In genomic region chr13:3633131-3633530, GRCm38 (mm10) we compare ENCODE assay signal across 9 mouse cellular contexts. TPM values are rescaled to one million over a fixed set of nuclear protein-coding genes. Genes with fewer than 3 reads are reported as not detected.
A peak's percentile ranks its signal among the peaks of the same experiment; 100 is the strongest.
DNase-seq lines count a peak whose midpoint lies in the region; ATAC-seq lines count a peak whose summit lies in the region.
"Had no signal": no experiment of that assay in that cellular context is flagged by ENCODE, and none has a peak within 500 bp of the region (broad histone marks: within the 10 kb centered on the region; RNA-seq: fewer than 3 reads in every experiment).

No protein-coding gene starts in this region.

- no peaks in the 10 kb centered on the region for H3K9me3 ChIP-seq in forebrain, embryonic 15.5 days
- no peaks in the 10 kb centered on the region for H3K9me3 ChIP-seq in forebrain, embryonic 12.5 days
- H3K9me3 ChIP-seq in limb, embryonic 12.5 days: no peaks in the 10 kb centered on the region
- no peaks in the 10 kb centered on the region for H3K9me3 ChIP-seq in limb, embryonic 10.5 days (replicated peaks)
- no peaks in the 10 kb centered on the region for H3K9me3 ChIP-seq in hindbrain, embryonic 14.5 days (ENCODE audit: control insufficient read depth, low read length)
- H3K9me3 ChIP-seq in midbrain, embryonic 14.5 days (ENCODE audit: control insufficient read depth, low read length): no peaks in the 10 kb centered on the region

- H3K36me3 ChIP-seq in forebrain, embryonic 15.5 days: no peaks in the 10 kb centered on the region
- no peaks in the 10 kb centered on the region for H3K36me3 ChIP-seq in forebrain, embryonic 12.5 days (replicated peaks)
- H3K36me3 ChIP-seq in limb, embryonic 12.5 days: no peaks in the 10 kb centered on the region
- no peaks in the 10 kb centered on the region for H3K36me3 ChIP-seq in limb, embryonic 10.5 days
- no peaks in the 10 kb centered on the region for H3K36me3 ChIP-seq in hindbrain, embryonic 14.5 days (replicated peaks; ENCODE audit: control insufficient read depth, insufficient read depth)
- H3K36me3 ChIP-seq in midbrain, embryonic 14.5 days (ENCODE audit: control insufficient read depth, insufficient read depth, low read length): no peaks in the 10 kb centered on the region

- peaks cover 3% of the 10 kb centered on the region; the same call in 1 of the 2 replicates for H3K4me1 ChIP-seq in forebrain, embryonic 15.5 days
- no peaks in the 10 kb centered on the region for H3K4me1 ChIP-seq in forebrain, embryonic 12.5 days
- 0 out of 2 replicates have a peak, but pooled peaks cover 3% of the 10 kb centered on the region for H3K4me1 ChIP-seq in limb, embryonic 12.5 days (replicated peaks)
- 0 out of 2 replicates have a peak, but pooled peaks cover 5% of the 10 kb centered on the region for H3K4me1 ChIP-seq in limb, embryonic 10.5 days
- H3K4me1 ChIP-seq in hindbrain, embryonic 14.5 days (replicated peaks; ENCODE audit: control insufficient read depth, insufficient read depth, low read length): no peaks in the 10 kb centered on the region
- no peaks in the 10 kb centered on the region for H3K4me1 ChIP-seq in midbrain, embryonic 14.5 days (ENCODE audit: control insufficient read depth, insufficient read depth, low read length)

- ATAC-seq in forebrain, embryonic 15.5 days (replicated peaks): no peak
- ATAC-seq in forebrain, embryonic 12.5 days (ENCODE audit: low FRiP score): no peak
- no peak for ATAC-seq in limb, embryonic 12.5 days (ENCODE audit: insufficient number of reproducible peaks, insufficient read depth, low FRiP score, low TSS enrichment, low read depth)
- ATAC-seq in hindbrain, embryonic 14.5 days (ENCODE audit: low FRiP score): no peak
- ATAC-seq in midbrain, embryonic 14.5 days (ENCODE audit: low FRiP score, low TSS enrichment): no peak

- H3K27ac ChIP-seq in forebrain, embryonic 15.5 days (replicated peaks): no peak overlapping the region
- H3K27ac ChIP-seq in forebrain, embryonic 12.5 days: no peak overlapping the region
- H3K27ac ChIP-seq in limb, embryonic 12.5 days: no peak overlapping the region
- no peak overlapping the region for H3K27ac ChIP-seq in limb, embryonic 10.5 days
- no peak overlapping the region for H3K27ac ChIP-seq in hindbrain, embryonic 14.5 days
- no peak overlapping the region for H3K27ac ChIP-seq in midbrain, embryonic 14.5 days (replicated peaks; ENCODE audit: low read depth, low read length)
- H3K27ac ChIP-seq: heart, adult 2 months had no signal

- 0 out of 2 replicates have a peak overlapping the region, but pooled peaks have one; percentile 61 for H3K4me2 ChIP-seq in forebrain, embryonic 15.5 days (replicated peaks)
- H3K4me2 ChIP-seq in forebrain, embryonic 12.5 days: no peak overlapping the region
- H3K4me2 ChIP-seq in limb, embryonic 12.5 days: 0 out of 2 replicates have a peak overlapping the region, but pooled peaks have one; percentile 78
- H3K4me2 ChIP-seq in hindbrain, embryonic 14.5 days (replicated peaks): peak overlapping the region; percentile 60
- peak overlapping the region; percentile 76 for H3K4me2 ChIP-seq in midbrain, embryonic 14.5 days (ENCODE audit: low read length)

- H3K9ac ChIP-seq in forebrain, embryonic 15.5 days (replicated peaks): no peak overlapping the region
- H3K9ac ChIP-seq in forebrain, embryonic 12.5 days: no peak overlapping the region
- H3K9ac ChIP-seq in limb, embryonic 12.5 days (replicated peaks): no peak overlapping the region
- no peak overlapping the region for H3K9ac ChIP-seq in hindbrain, embryonic 14.5 days
- H3K9ac ChIP-seq in midbrain, embryonic 14.5 days (replicated peaks; ENCODE audit: low read length): no peak overlapping the region

- H3K27me3 ChIP-seq in forebrain, embryonic 15.5 days: peaks cover 3% of the 10 kb centered on the region; the same call in 1 of the 2 replicates
- H3K27me3 ChIP-seq in forebrain, embryonic 12.5 days: 0 out of 2 replicates have a peak, but pooled peaks cover 3% of the 10 kb centered on the region
- no peaks in the 10 kb centered on the region for H3K27me3 ChIP-seq in limb, embryonic 12.5 days
- 0 out of 2 replicates have a peak, but pooled peaks cover 3% of the 10 kb centered on the region for H3K27me3 ChIP-seq in limb, embryonic 10.5 days (ENCODE audit: low read depth, poor library complexity, severe bottlenecking)
- H3K27me3 ChIP-seq in hindbrain, embryonic 14.5 days (ENCODE audit: control insufficient read depth, insufficient read depth, low read length): peaks cover 8% of the 10 kb centered on the region; the same call in 1 of the 2 replicates
- 0 out of 2 replicates have a peak, but pooled peaks cover 4% of the 10 kb centered on the region for H3K27me3 ChIP-seq in midbrain, embryonic 14.5 days (ENCODE audit: control insufficient read depth, insufficient read depth, low read length)

- 42% methylated on average over 6 of the region's 6 CpGs for WGBS in forebrain, embryonic 15.5 days
- 41% methylated on average over 6 of the region's 6 CpGs for WGBS in forebrain, embryonic 12.5 days
- WGBS in limb, embryonic 12.5 days: 42% methylated on average over 6 of the region's 6 CpGs
- WGBS in limb, embryonic 10.5 days: 44% methylated on average over 6 of the region's 6 CpGs
- 46% methylated on average over 6 of the region's 6 CpGs for WGBS in hindbrain, embryonic 14.5 days
- WGBS in midbrain, embryonic 14.5 days: 45% methylated on average over 6 of the region's 6 CpGs

- DNase-seq in limb, embryonic 10.5 days (ENCODE audit: low spot score): no peak
- no peak for DNase-seq in hindbrain, embryonic 14.5 days (ENCODE audit: low spot score)
- DNase-seq in midbrain, embryonic 14.5 days: no peak
- DNase-seq in frontal cortex, postnatal 10 days (ENCODE audit: low spot score in 2 of 2): no peak
- DNase-seq in left cerebral cortex, adult 18-20 months (ENCODE audit: low spot score in 2 of 2): no peak

- H3K4me3 ChIP-seq in forebrain, embryonic 15.5 days: no peak overlapping the region
- H3K4me3 ChIP-seq in forebrain, embryonic 12.5 days (replicated peaks): no peak overlapping the region
- H3K4me3 ChIP-seq in limb, embryonic 12.5 days (replicated peaks): no peak overlapping the region
- H3K4me3 ChIP-seq in limb, embryonic 10.5 days: no peak overlapping the region
- no peak overlapping the region for H3K4me3 ChIP-seq in hindbrain, embryonic 14.5 days (replicated peaks; ENCODE audit: low read length)
- H3K4me3 ChIP-seq in midbrain, embryonic 14.5 days (replicated peaks; ENCODE audit: low read depth, low read length): no peak overlapping the region

RNA-seq across cellular contexts. Expression of gene Asb13, which starts 0.7 kb away (rescaled TPM):
- 13.1 and 17.6 TPM in 2 replicates for polyA plus RNA-seq in forebrain, embryonic 15.5 days (2015; fragmentation: Nextera tagmentation; extraction: Ambion mirVana)
- polyA plus RNA-seq in forebrain, embryonic 12.5 days (2016; fragmentation: Nextera tagmentation; extraction: Ambion mirVana): 14.4 and 16.1 TPM in 2 replicates
- polyA plus RNA-seq in limb, embryonic 12.5 days (2016; fragmentation: Nextera tagmentation; extraction: Ambion mirVana): 12.9 and 13.6 TPM in 2 replicates
- polyA plus RNA-seq in limb, embryonic 10.5 days (2016; fragmentation: Nextera tagmentation; extraction: Ambion mirVana): 14.9 and 16.1 TPM in 2 replicates
- polyA plus RNA-seq in hindbrain, embryonic 14.5 days (2014; fragmentation: Nextera tagmentation; extraction: Ambion mirVana): 10.0 and 12.2 TPM in 2 replicates
- polyA plus RNA-seq in midbrain, embryonic 14.5 days (2014; fragmentation: Nextera tagmentation; extraction: Ambion mirVana): 11.9 and 12.2 TPM in 2 replicates
- 10 to 100 TPM; 47.9 to 49.8 TPM for total RNA-seq in left cerebral cortex, adult 18-20 months (2021)

RNA-seq across cellular contexts. Expression of gene Fam208b, which starts 22.2 kb away (rescaled TPM):
- 18.9 and 21.3 TPM in 2 replicates for polyA plus RNA-seq in forebrain, embryonic 15.5 days (2015; fragmentation: Nextera tagmentation; extraction: Ambion mirVana)
- 26.1 and 29.8 TPM in 2 replicates for polyA plus RNA-seq in forebrain, embryonic 12.5 days (2016; fragmentation: Nextera tagmentation; extraction: Ambion mirVana)
- 26.6 and 28.3 TPM in 2 replicates for polyA plus RNA-seq in limb, embryonic 12.5 days (2016; fragmentation: Nextera tagmentation; extraction: Ambion mirVana)
- 23.7 and 25.8 TPM in 2 replicates for polyA plus RNA-seq in limb, embryonic 10.5 days (2016; fragmentation: Nextera tagmentation; extraction: Ambion mirVana)
- 17.2 and 22.0 TPM in 2 replicates for polyA plus RNA-seq in hindbrain, embryonic 14.5 days (2014; fragmentation: Nextera tagmentation; extraction: Ambion mirVana)
- polyA plus RNA-seq in midbrain, embryonic 14.5 days (2014; fragmentation: Nextera tagmentation; extraction: Ambion mirVana): 25.2 and 26.0 TPM in 2 replicates
- 10 to 100 TPM; 24.3 to 29.0 TPM for total RNA-seq in left cerebral cortex, adult 18-20 months (2021)
